Comparison of ENCODE assay signal across 9 mouse cellular contexts in the genomic region with DNA sequence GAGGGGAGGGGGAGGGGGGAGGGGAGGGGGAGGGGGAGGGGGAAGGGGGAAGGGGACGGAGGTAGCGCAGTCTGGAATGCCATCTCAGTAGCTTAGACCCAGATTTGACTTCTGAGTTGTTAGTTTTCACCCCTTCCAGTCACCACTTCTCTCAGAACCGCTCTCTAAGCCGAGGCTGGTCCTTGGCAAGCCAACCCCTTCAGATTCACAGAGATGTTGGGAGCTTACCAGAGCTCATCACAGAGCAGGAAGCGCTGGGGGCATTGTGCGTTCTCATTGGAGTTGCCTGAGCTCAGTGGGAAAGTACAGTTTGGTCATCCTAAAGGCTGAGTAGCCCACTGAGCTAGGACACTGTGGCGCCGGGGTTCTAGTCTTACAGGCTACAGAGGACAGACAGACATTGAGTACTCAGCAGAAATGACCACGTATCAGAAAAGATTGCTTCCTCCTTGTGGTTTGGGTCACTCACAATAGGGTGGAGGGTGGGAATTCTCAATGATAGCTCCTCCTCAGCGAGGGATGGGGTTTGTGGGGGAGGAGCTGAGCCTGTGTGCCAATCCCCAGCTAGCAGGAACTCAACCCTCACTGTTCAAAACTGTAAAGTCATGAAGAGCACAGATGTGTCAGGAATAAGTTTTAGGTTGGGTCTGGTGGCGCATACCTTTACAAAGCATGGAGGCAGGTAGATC. TPM values are rescaled to one million over a fixed set of nuclear protein-coding genes. Genes with fewer than 3 reads are reported as not detected.
A peak's percentile ranks its signal among the peaks of the same experiment; 100 is the strongest.
DNase-seq lines count a peak whose midpoint lies in the region; ATAC-seq lines count a peak whose summit lies in the region.
"Had no signal": no experiment of that assay in that cellular context is flagged by ENCODE, and none has a peak within 500 bp of the region (broad histone marks: within the 10 kb centered on the region; RNA-seq: fewer than 3 reads in every experiment).

No protein-coding gene starts in this region.

- H3K4me3 ChIP-seq in heart, embryonic 15.5 days, result no peak overlapping the region
- H3K4me3 ChIP-seq in liver, embryonic 16.5 days (ENCODE audit: low read depth, low read length), result no peak overlapping the region
- H3K4me3 ChIP-seq in stomach, embryonic 16.5 days (replicated peaks; ENCODE audit: low read length), result no peak overlapping the region
- no peak overlapping the region for H3K4me3 ChIP-seq in midbrain, embryonic 15.5 days
- H3K4me3 ChIP-seq: limb, embryonic 15.5 days had no signal

- peaks cover 15% of the 10 kb centered on the region; the same call in 1 of the 2 replicates for H3K4me1 ChIP-seq in heart, embryonic 15.5 days (replicated peaks)
- peaks cover 21% of the 10 kb centered on the region for H3K4me1 ChIP-seq in liver, embryonic 16.5 days (ENCODE audit: control insufficient read depth, low read depth, low read length)
- peaks cover 4% of the 10 kb centered on the region for H3K4me1 ChIP-seq in stomach, embryonic 16.5 days (ENCODE audit: control insufficient read depth, insufficient read depth, low read length)
- no peaks in the 10 kb centered on the region for H3K4me1 ChIP-seq in midbrain, embryonic 15.5 days

- no peaks in the 10 kb centered on the region for H3K27me3 ChIP-seq in heart, embryonic 15.5 days
- no peaks in the 10 kb centered on the region for H3K27me3 ChIP-seq in liver, embryonic 16.5 days (ENCODE audit: control insufficient read depth, insufficient read depth, low read depth, low read length)
- no peaks in the 10 kb centered on the region for H3K27me3 ChIP-seq in stomach, embryonic 16.5 days (ENCODE audit: control insufficient read depth, insufficient read depth, low read length)
- H3K27me3 ChIP-seq in midbrain, embryonic 15.5 days (replicated peaks), result no peaks in the 10 kb centered on the region
- H3K27me3 ChIP-seq: limb, embryonic 15.5 days had no signal

- WGBS in heart, embryonic 15.5 days, result 32% methylated on average over 11 of the region's 11 CpGs
- WGBS in liver, embryonic 16.5 days (ENCODE audit: insufficient replicate concordance), result 15% methylated on average over 10 of the region's 11 CpGs
- 33% methylated on average over 11 of the region's 11 CpGs for WGBS in stomach, embryonic 16.5 days
- 27% methylated on average over 11 of the region's 11 CpGs for WGBS in midbrain, embryonic 15.5 days

- no peaks in the 10 kb centered on the region for H3K9me3 ChIP-seq in heart, embryonic 15.5 days (replicated peaks)
- H3K9me3 ChIP-seq in liver, embryonic 16.5 days (replicated peaks; ENCODE audit: control insufficient read depth, low read length), result no peaks in the 10 kb centered on the region
- H3K9me3 ChIP-seq in stomach, embryonic 16.5 days (replicated peaks; ENCODE audit: control insufficient read depth, low read length), result no peaks in the 10 kb centered on the region
- no peaks in the 10 kb centered on the region for H3K9me3 ChIP-seq in midbrain, embryonic 15.5 days
- H3K9me3 ChIP-seq: limb, embryonic 15.5 days had no signal

- H3K36me3 ChIP-seq in heart, embryonic 15.5 days, result no peaks in the 10 kb centered on the region
- H3K36me3 ChIP-seq in liver, embryonic 16.5 days (ENCODE audit: control insufficient read depth, insufficient read depth), result peaks cover 2% of the 10 kb centered on the region; the same call in 1 of the 2 replicates
- no peaks in the 10 kb centered on the region for H3K36me3 ChIP-seq in stomach, embryonic 16.5 days (ENCODE audit: control insufficient read depth, insufficient read depth, low read length)
- H3K36me3 ChIP-seq in midbrain, embryonic 15.5 days (replicated peaks), result no peaks in the 10 kb centered on the region
- H3K36me3 ChIP-seq: limb, embryonic 15.5 days had no signal

- no peak overlapping the region for H3K27ac ChIP-seq in heart, embryonic 15.5 days
- H3K27ac ChIP-seq in liver, embryonic 16.5 days (ENCODE audit: low read length), result 0 out of 2 replicates have a peak overlapping the region, but pooled peaks have one; percentile 10
- H3K27ac ChIP-seq in stomach, embryonic 16.5 days (ENCODE audit: low read length), result no peak overlapping the region
- H3K27ac ChIP-seq in midbrain, embryonic 15.5 days, result no peak overlapping the region
- H3K27ac ChIP-seq: limb, embryonic 15.5 days had no signal

- H3K9ac ChIP-seq in heart, embryonic 15.5 days, result no peak overlapping the region
- no peak overlapping the region for H3K9ac ChIP-seq in liver, embryonic 16.5 days (ENCODE audit: low read depth, low read length)
- H3K9ac ChIP-seq in stomach, embryonic 16.5 days (ENCODE audit: low read length), result no peak overlapping the region
- H3K9ac ChIP-seq in midbrain, embryonic 15.5 days, result no peak overlapping the region
- H3K9ac ChIP-seq: limb, embryonic 15.5 days had no signal

- H3K4me2 ChIP-seq in heart, embryonic 15.5 days, result peak overlapping the region; percentile 13; the same call in 1 of the 2 replicates
- peak overlapping the region; percentile 18; the same call in 1 of the 2 replicates for H3K4me2 ChIP-seq in liver, embryonic 16.5 days (ENCODE audit: low read depth, low read length)
- peak overlapping the region; percentile 16; the same call in 1 of the 2 replicates for H3K4me2 ChIP-seq in stomach, embryonic 16.5 days (ENCODE audit: low read depth, low read length)
- H3K4me2 ChIP-seq in midbrain, embryonic 15.5 days, result no peak overlapping the region
- H3K4me2 ChIP-seq: limb, embryonic 15.5 days had no signal

- DNase-seq in urinary bladder, adult 18-20 months (ENCODE audit: low spot score in 2 of 2), result peak; percentile 22 to 29
- no peak for DNase-seq in urinary bladder, postnatal 10 days (ENCODE audit: low spot score)
- DNase-seq in right cerebral cortex, postnatal 36 days (ENCODE audit: low spot score in 2 of 2), result no peak
- DNase-seq in adipocyte (ENCODE audit: low spot score), result no peak

- ATAC-seq in heart, embryonic 15.5 days (replicated peaks; ENCODE audit: insufficient number of reproducible peaks, insufficient read depth, low FRiP score, low read depth), result no peak
- ATAC-seq in liver, embryonic 16.5 days (ENCODE audit: low read depth), result peak; percentile 55
- ATAC-seq in stomach, embryonic 16.5 days (ENCODE audit: insufficient read depth, low FRiP score), result 0 out of 2 replicates have a peak, but pooled peaks have one; percentile 14
- no peak for ATAC-seq in midbrain, embryonic 15.5 days (replicated peaks)

RNA-seq across cellular contexts. Expression of gene Helz2, which starts 2.0 kb away (rescaled TPM):
- 0.87 and 1.9 TPM in 2 replicates for polyA plus RNA-seq in heart, embryonic 15.5 days (2015; fragmentation: Nextera tagmentation; extraction: Ambion mirVana)
- 2.6 and 3.2 TPM in 2 replicates for polyA plus RNA-seq in liver, embryonic 16.5 days (2015; fragmentation: Nextera tagmentation; extraction: Ambion mirVana)
- 1.9 and 2.8 TPM in 2 replicates for polyA plus RNA-seq in stomach, embryonic 16.5 days (2015; fragmentation: Nextera tagmentation; extraction: Ambion mirVana)
- polyA plus RNA-seq in midbrain, embryonic 15.5 days (2015; fragmentation: Nextera tagmentation; extraction: Ambion mirVana), result 0.40 and 0.66 TPM in 2 replicates

RNA-seq across cellular contexts. Expression of gene Fndc11, which starts 24.0 kb away (rescaled TPM):
- polyA plus RNA-seq in heart, embryonic 15.5 days (2015; fragmentation: Nextera tagmentation; extraction: Ambion mirVana), result 0.10 TPM in 1 of 2 replicates, not detected in the other
- 0.15 and 0.33 TPM in 2 replicates for polyA plus RNA-seq in liver, embryonic 16.5 days (2015; fragmentation: Nextera tagmentation; extraction: Ambion mirVana)
- 0.23 and 0.52 TPM in 2 replicates for polyA plus RNA-seq in stomach, embryonic 16.5 days (2015; fragmentation: Nextera tagmentation; extraction: Ambion mirVana)
- 0.14 and 0.24 TPM in 2 replicates for polyA plus RNA-seq in midbrain, embryonic 15.5 days (2015; fragmentation: Nextera tagmentation; extraction: Ambion mirVana)

RNA-seq across cellular contexts. Expression of gene Srms, which starts 30.9 kb away (rescaled TPM):
- polyA plus RNA-seq in heart, embryonic 15.5 days (2015; fragmentation: Nextera tagmentation; extraction: Ambion mirVana), result 0.09 and 0.10 TPM in 2 replicates
- 0.51 and 0.54 TPM in 2 replicates for polyA plus RNA-seq in liver, embryonic 16.5 days (2015; fragmentation: Nextera tagmentation; extraction: Ambion mirVana)
- 0.19 and 0.40 TPM in 2 replicates for polyA plus RNA-seq in stomach, embryonic 16.5 days (2015; fragmentation: Nextera tagmentation; extraction: Ambion mirVana)
- 0.18 and 0.22 TPM in 2 replicates for polyA plus RNA-seq in midbrain, embryonic 15.5 days (2015; fragmentation: Nextera tagmentation; extraction: Ambion mirVana)

RNA-seq across cellular contexts. Expression of gene Ptk6, which starts 41.3 kb away (rescaled TPM):
- polyA plus RNA-seq in heart, embryonic 15.5 days (2015; fragmentation: Nextera tagmentation; extraction: Ambion mirVana), result 0.05 TPM in 1 of 2 replicates, not detected in the other
- 0.15 and 0.27 TPM in 2 replicates for polyA plus RNA-seq in liver, embryonic 16.5 days (2015; fragmentation: Nextera tagmentation; extraction: Ambion mirVana)
- 0.56 and 0.70 TPM in 2 replicates for polyA plus RNA-seq in stomach, embryonic 16.5 days (2015; fragmentation: Nextera tagmentation; extraction: Ambion mirVana)
- polyA plus RNA-seq in midbrain, embryonic 15.5 days (2015; fragmentation: Nextera tagmentation; extraction: Ambion mirVana), result not detected in 2 replicates

RNA-seq across cellular contexts. Expression of gene Gmeb2, which starts 44.0 kb away (rescaled TPM):
- polyA plus RNA-seq in heart, embryonic 15.5 days (2015; fragmentation: Nextera tagmentation; extraction: Ambion mirVana), result 7.4 and 9.5 TPM in 2 replicates
- polyA plus RNA-seq in liver, embryonic 16.5 days (2015; fragmentation: Nextera tagmentation; extraction: Ambion mirVana), result 9.4 and 9.8 TPM in 2 replicates
- 11.8 and 12.5 TPM in 2 replicates for polyA plus RNA-seq in stomach, embryonic 16.5 days (2015; fragmentation: Nextera tagmentation; extraction: Ambion mirVana)
- polyA plus RNA-seq in midbrain, embryonic 15.5 days (2015; fragmentation: Nextera tagmentation; extraction: Ambion mirVana), result 18.1 and 19.4 TPM in 2 replicates

Comparison
In these comparisons a context has a peak if more than half of its experiments do, and no peak if none do; other contexts are left out.
1. DNase-seq: peak in urinary bladder, adult 18-20 months (2 of 2); none in urinary bladder, postnatal 10 days (single experiment), right cerebral cortex, postnatal 36 days (0 of 2) and adipocyte (single experiment).
2. ATAC-seq: peak in liver, embryonic 16.5 days (single experiment) and stomach, embryonic 16.5 days (single experiment); none in heart, embryonic 15.5 days (single experiment) and midbrain, embryonic 15.5 days (single experiment).